Mouse (Mus musculus): ENCODE results near the gene Nedd9. TPM values are rescaled to one million over a fixed set of nuclear protein-coding genes. Genes with fewer than 3 reads are reported as not detected.

Nedd9 gene
- total RNA-seq (2021), result 10 to 100 TPM in 1 of 2 experiments, 1 to 10 TPM in 1; 6.4 to 11.0 TPM

GRCm38 (mm10) chr13:41486606-41487408 lies at the start of gene Nedd9:
Gene Nedd9 (minus strand): TSS chr13:41487362.
- intact Hi-C loops (cut with DNase I), result no loop called here
- no peak for DNase-seq (ENCODE audit: low spot score in 2 of 2)

- DNase-seq (ENCODE audit: low spot score in 2 of 2), result peak in 1 of 2 experiments; percentile 6
- intact Hi-C loops (cut with DNase I), result no loop called here
Observed at GRCm38 (mm10) chr13:41532625-41533024, 45.5 kb upstream of the Nedd9 start.

- intact Hi-C loops (cut with DNase I), result no loop called here
- peak in 1 of 2 experiments; percentile 25 for DNase-seq (ENCODE audit: low spot score in 2 of 2)
Observed at GRCm38 (mm10) chr13:41530326-41530725, 43.2 kb upstream of the Nedd9 start.

- intact Hi-C loops (cut with DNase I), result no loop called here
Observed at GRCm38 (mm10) chr13:41524208-41524607, 37.0 kb upstream of the Nedd9 start.

GRCm38 (mm10) chr13:41521296-41521695 lies 34.1 kb upstream of the Nedd9 start:
- no peak for DNase-seq (ENCODE audit: low spot score in 2 of 2)
- intact Hi-C loops (cut with DNase I), result no loop called here

More at GRCm38 (mm10) chr13:41524208-41524607, 37.0 kb upstream of the Nedd9 start:
- DNase-seq (ENCODE audit: low spot score in 2 of 2), result no peak

- no peak for DNase-seq (ENCODE audit: low spot score in 2 of 2)
- intact Hi-C loops (cut with DNase I), result no loop called here
Observed at GRCm38 (mm10) chr13:41520549-41521161, 33.5 kb upstream of the Nedd9 start.

GRCm38 (mm10) chr13:41519792-41520191 lies 32.6 kb upstream of the Nedd9 start:
- intact Hi-C loops (cut with DNase I), result no loop called here

GRCm38 (mm10) chr13:41517193-41517592 lies 30.0 kb upstream of the Nedd9 start:
- intact Hi-C loops (cut with DNase I), result no loop called here
- no peak for DNase-seq (ENCODE audit: low spot score in 2 of 2)

More at GRCm38 (mm10) chr13:41519792-41520191, 32.6 kb upstream of the Nedd9 start:
- no peak for DNase-seq (ENCODE audit: low spot score in 2 of 2)

- DNase-seq (ENCODE audit: low spot score in 2 of 2), result no peak
- intact Hi-C loops (cut with DNase I), result no loop called here
Observed at GRCm38 (mm10) chr13:41515749-41516148, 28.6 kb upstream of the Nedd9 start.

- intact Hi-C loops (cut with DNase I), result no loop called here
- no peak for DNase-seq (ENCODE audit: low spot score in 2 of 2)
Observed at GRCm38 (mm10) chr13:41514918-41515317, 27.8 kb upstream of the Nedd9 start.

- no peak for DNase-seq (ENCODE audit: low spot score in 2 of 2)
- intact Hi-C loops (cut with DNase I), result no loop called here
Observed at GRCm38 (mm10) chr13:41513456-41513855, 26.3 kb upstream of the Nedd9 start.

- no peak for DNase-seq (ENCODE audit: low spot score in 2 of 2)
- intact Hi-C loops (cut with DNase I), result no loop called here
Observed at GRCm38 (mm10) chr13:41512243-41512642, 25.1 kb upstream of the Nedd9 start.

- DNase-seq (ENCODE audit: low spot score in 2 of 2), result no peak
Observed at GRCm38 (mm10) chr13:41510631-41511419, 23.7 kb upstream of the Nedd9 start.

GRCm38 (mm10) chr13:41505594-41505993 lies 18.4 kb upstream of the Nedd9 start:
- no peak for DNase-seq (ENCODE audit: low spot score in 2 of 2)
- intact Hi-C loops (cut with DNase I), result no loop called here

More at GRCm38 (mm10) chr13:41510631-41511419, 23.7 kb upstream of the Nedd9 start:
- intact Hi-C loops (cut with DNase I), result no loop called here

GRCm38 (mm10) chr13:41504997-41505396 lies 17.8 kb upstream of the Nedd9 start:
- DNase-seq (ENCODE audit: low spot score in 2 of 2), result no peak
- intact Hi-C loops (cut with DNase I), result no loop called here

GRCm38 (mm10) chr13:41504448-41504847 lies 17.3 kb upstream of the Nedd9 start:
- no peak for DNase-seq (ENCODE audit: low spot score in 2 of 2)
- intact Hi-C loops (cut with DNase I), result no loop called here

- DNase-seq (ENCODE audit: low spot score in 2 of 2), result no peak
- intact Hi-C loops (cut with DNase I), result no loop called here
Observed at GRCm38 (mm10) chr13:41502917-41503301, 15.7 kb upstream of the Nedd9 start.

GRCm38 (mm10) chr13:41502136-41502916 lies 15.2 kb upstream of the Nedd9 start:
- intact Hi-C loops (cut with DNase I), result no loop called here
- no peak for DNase-seq (ENCODE audit: low spot score in 2 of 2)

- no peak for DNase-seq (ENCODE audit: low spot score in 2 of 2)
- intact Hi-C loops (cut with DNase I), result no loop called here
Observed at GRCm38 (mm10) chr13:41500793-41501192, 13.6 kb upstream of the Nedd9 start.

Data from left cerebral cortex, postnatal 25 days (tissue).